Mouse (Mus musculus): Measurements from ENCODE around the gene Madd.

Gene Madd

DNA sequence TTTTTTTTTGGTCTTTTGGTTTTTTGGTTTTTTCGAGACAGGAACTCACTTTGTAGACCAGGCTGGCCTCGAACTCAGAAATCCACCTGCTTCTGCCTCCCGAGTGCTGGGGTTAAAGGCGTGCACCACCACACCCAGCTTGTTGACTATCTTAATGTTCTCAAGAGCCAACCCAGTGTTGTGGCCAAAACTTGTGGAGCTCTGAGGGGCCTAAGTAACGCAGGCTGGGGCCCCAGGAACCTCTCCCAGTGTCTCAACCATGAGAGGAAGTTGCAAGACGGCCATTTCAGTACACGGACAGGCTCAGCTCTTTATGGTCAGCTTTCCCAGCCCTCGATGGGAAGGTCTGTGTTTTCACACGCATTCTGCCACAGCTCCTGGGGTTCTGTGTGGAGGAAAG is 94.7 kb downstream of the Madd start:
- DNase-seq, result no peak

DNA sequence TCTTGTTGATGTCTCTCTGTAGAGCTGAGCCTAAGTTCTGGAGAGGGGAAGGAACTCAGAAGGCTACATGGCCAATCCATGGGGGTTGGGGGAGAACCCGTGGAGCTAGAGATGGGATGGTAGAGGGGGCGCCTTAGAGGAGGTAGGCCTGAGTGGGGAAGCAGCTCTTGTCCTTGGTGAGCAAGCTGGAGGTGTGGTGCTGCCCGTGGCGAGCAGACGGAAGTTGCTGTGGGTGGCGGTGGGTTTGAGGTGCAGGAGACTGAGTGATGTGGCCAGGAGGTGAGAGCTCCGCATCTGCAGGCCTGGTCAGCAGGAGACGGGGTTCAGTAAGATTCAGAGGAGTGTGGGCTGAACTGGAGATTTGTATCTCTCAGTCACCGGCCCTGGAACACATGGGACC is 96.2 kb downstream of the Madd start:
- no peak for DNase-seq

Data from cerebellum, adult 11 months (tissue).